Mouse (Mus musculus): ENCODE results near the gene Trabd2b. TPM values are rescaled to one million over a fixed set of nuclear protein-coding genes. Genes with fewer than 3 reads are reported as not detected.

Trabd2b gene
- total and polyA plus RNA-seq, 3 experiments = 0.05 TPM; not detected in 2

GRCm38 (mm10) chr4:114545481-114546200 lies 139.1 kb downstream of the Trabd2b start:
- Histone ChIP-seq H3K36me3 (replicated peaks) (no peaks in the 10 kb centered on the region), H3K9me3 (replicated peaks) (peaks cover 6% of the 10 kb centered on the region), H3K4me1 (ENCODE audit: insufficient read depth, low read depth, low read length) (no peaks in the 10 kb centered on the region), H3K4me3 (ENCODE audit: low read depth, low read length) (no peak overlapping the region), H3K27me3 (ENCODE audit: insufficient read depth, low read length) (no peaks in the 10 kb centered on the region)
- ATAC-seq (ENCODE audit: extremely low read depth, insufficient number of reproducible peaks, low FRiP score, poor library complexity, severe bottlenecking) = no peak
- TF ChIP-seq CTCF (IDR thresholded peaks at IDR 0.05; ENCODE audit: low read depth, low read length) = no peak
- TF ChIP-seq POLR2AphosphoS5 (IDR thresholded peaks at IDR 0.05; ENCODE audit: insufficient replicate concordance, low read depth, low read length) = no peak
- TF ChIP-seq GATA1 (IDR thresholded peaks at IDR 0.05; ENCODE audit: borderline replicate concordance, low read length) = no peak
- TF ChIP-seq TAL1 (conservative IDR thresholded peaks at IDR 0.05; ENCODE audit: low read depth, low read length) = no peak
- no peak for TF ChIP-seq GATA2 (IDR thresholded peaks at IDR 0.05; ENCODE audit: borderline replicate concordance, low read depth, low read length)
- DNase-seq (ENCODE audit: low spot score) = no peak

GRCm38 (mm10) chr4:114547658-114548448 lies 141.3 kb downstream of the Trabd2b start:
- no peak for TF ChIP-seq GATA2 (IDR thresholded peaks at IDR 0.05; ENCODE audit: borderline replicate concordance, low read depth, low read length)
- no peak for TF ChIP-seq POLR2AphosphoS5 (IDR thresholded peaks at IDR 0.05; ENCODE audit: insufficient replicate concordance, low read depth, low read length)
- TF ChIP-seq CTCF (IDR thresholded peaks at IDR 0.05; ENCODE audit: low read depth, low read length) = no peak
- no peak for TF ChIP-seq GATA1 (IDR thresholded peaks at IDR 0.05; ENCODE audit: borderline replicate concordance, low read length)
- no peak for TF ChIP-seq TAL1 (conservative IDR thresholded peaks at IDR 0.05; ENCODE audit: low read depth, low read length)
- Histone ChIP-seq H3K27me3 (ENCODE audit: insufficient read depth, low read length) (no peaks in the 10 kb centered on the region), H3K36me3 (replicated peaks) (no peaks in the 10 kb centered on the region), H3K9me3 (replicated peaks) (peaks cover 6% of the 10 kb centered on the region), H3K4me1 (ENCODE audit: insufficient read depth, low read depth, low read length) (no peaks in the 10 kb centered on the region), H3K4me3 (ENCODE audit: low read depth, low read length) (no peak overlapping the region)
- ATAC-seq (ENCODE audit: extremely low read depth, insufficient number of reproducible peaks, low FRiP score, poor library complexity, severe bottlenecking) (no peak), DNase-seq (ENCODE audit: low spot score) (no peak)

DNA sequence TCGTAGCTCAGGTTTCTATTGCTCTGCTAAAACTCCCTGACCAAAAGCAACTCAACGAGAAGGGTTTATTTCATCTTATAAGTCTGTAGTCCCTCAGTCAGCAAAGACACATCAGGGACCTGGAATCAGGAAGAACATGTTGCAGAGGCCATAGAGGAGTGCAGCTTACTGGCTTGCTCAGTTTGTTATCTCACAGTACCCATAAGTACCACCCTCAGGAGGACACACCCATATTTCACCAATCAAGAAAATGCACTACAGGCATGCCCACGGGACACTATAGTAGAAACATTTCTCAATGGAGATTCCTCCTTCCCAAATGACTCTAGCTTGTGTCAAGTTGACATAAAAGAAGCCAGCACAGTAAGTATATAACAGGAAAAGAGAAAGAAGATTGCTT lies 143.0 kb downstream of the Trabd2b start:
- Histone ChIP-seq H3K4me3 (ENCODE audit: low read depth, low read length) (no peak overlapping the region), H3K4me1 (ENCODE audit: insufficient read depth, low read depth, low read length) (no peaks in the 10 kb centered on the region), H3K36me3 (replicated peaks) (no peaks in the 10 kb centered on the region), H3K27me3 (ENCODE audit: insufficient read depth, low read length) (no peaks in the 10 kb centered on the region), H3K9me3 (replicated peaks) (peaks cover 3% of the 10 kb centered on the region; the same call in 1 of the 2 replicates)
- DNase-seq (ENCODE audit: low spot score) (no peak), ATAC-seq (ENCODE audit: extremely low read depth, insufficient number of reproducible peaks, low FRiP score, poor library complexity, severe bottlenecking) (no peak)
- no peak for TF ChIP-seq POLR2AphosphoS5 (IDR thresholded peaks at IDR 0.05; ENCODE audit: insufficient replicate concordance, low read depth, low read length)

GRCm38 (mm10) chr4:114550471-114551156 lies 144.1 kb downstream of the Trabd2b start:
- Histone ChIP-seq H3K4me1 (ENCODE audit: insufficient read depth, low read depth, low read length) (no peaks in the 10 kb centered on the region), H3K36me3 (replicated peaks) (no peaks in the 10 kb centered on the region), H3K27me3 (ENCODE audit: insufficient read depth, low read length) (no peaks in the 10 kb centered on the region), H3K9me3 (replicated peaks) (peaks cover 4% of the 10 kb centered on the region; the same call in 1 of the 2 replicates), H3K4me3 (ENCODE audit: low read depth, low read length) (no peak overlapping the region)
- DNase-seq (ENCODE audit: low spot score) = no peak
- TF ChIP-seq GATA1 (IDR thresholded peaks at IDR 0.05; ENCODE audit: borderline replicate concordance, low read length) = no peak
- TF ChIP-seq TAL1 (conservative IDR thresholded peaks at IDR 0.05; ENCODE audit: low read depth, low read length) = no peak
- TF ChIP-seq CTCF (IDR thresholded peaks at IDR 0.05; ENCODE audit: low read depth, low read length) = no peak
- no peak for TF ChIP-seq GATA2 (IDR thresholded peaks at IDR 0.05; ENCODE audit: borderline replicate concordance, low read depth, low read length)
- no peak for TF ChIP-seq POLR2AphosphoS5 (IDR thresholded peaks at IDR 0.05; ENCODE audit: insufficient replicate concordance, low read depth, low read length)
- ATAC-seq (ENCODE audit: extremely low read depth, insufficient number of reproducible peaks, low FRiP score, poor library complexity, severe bottlenecking) = no peak

DNA sequence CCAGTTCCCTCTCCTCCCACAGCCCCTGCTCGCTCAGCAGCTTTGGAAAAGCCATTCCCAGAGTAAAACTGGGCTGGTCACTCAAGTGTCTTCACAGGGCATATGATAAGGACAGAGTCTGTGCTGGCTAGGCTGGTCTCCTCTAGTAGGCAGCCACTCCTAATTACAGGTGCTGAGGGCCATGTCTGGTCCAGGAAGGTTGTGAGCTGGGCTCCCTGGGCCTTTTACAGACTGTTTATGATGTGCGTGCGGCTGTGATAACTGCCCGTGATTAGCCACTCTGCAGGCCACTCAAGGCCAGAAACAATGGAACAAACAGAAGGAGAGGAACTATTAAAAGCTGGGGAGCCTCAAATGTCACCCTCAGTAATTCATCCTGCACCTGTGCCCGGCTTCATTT lies 150.4 kb downstream of the Trabd2b start:
- Histone ChIP-seq H3K36me3 (replicated peaks) (no peaks in the 10 kb centered on the region), H3K4me3 (ENCODE audit: low read depth, low read length) (no peak overlapping the region), H3K4me1 (ENCODE audit: insufficient read depth, low read depth, low read length) (no peaks in the 10 kb centered on the region), H3K9me3 (replicated peaks) (peaks cover 19% of the 10 kb centered on the region), H3K27me3 (ENCODE audit: insufficient read depth, low read length) (0 out of 2 replicates have a peak, but pooled peaks cover 3% of the 10 kb centered on the region)
- TF ChIP-seq GATA1 (IDR thresholded peaks at IDR 0.05; ENCODE audit: borderline replicate concordance, low read length) (no peak), TAL1 (conservative IDR thresholded peaks at IDR 0.05; ENCODE audit: low read depth, low read length) (no peak), CTCF (IDR thresholded peaks at IDR 0.05; ENCODE audit: low read depth, low read length) (no peak), POLR2AphosphoS5 (IDR thresholded peaks at IDR 0.05; ENCODE audit: insufficient replicate concordance, low read depth, low read length) (no peak), GATA2 (IDR thresholded peaks at IDR 0.05; ENCODE audit: borderline replicate concordance, low read depth, low read length) (no peak)
- ATAC-seq (ENCODE audit: extremely low read depth, insufficient number of reproducible peaks, low FRiP score, poor library complexity, severe bottlenecking) = no peak
- DNase-seq (ENCODE audit: low spot score) = no peak

- Histone ChIP-seq H3K27me3 (ENCODE audit: insufficient read depth, low read length) (0 out of 2 replicates have a peak, but pooled peaks cover 3% of the 10 kb centered on the region), H3K4me1 (ENCODE audit: insufficient read depth, low read depth, low read length) (no peaks in the 10 kb centered on the region), H3K4me3 (ENCODE audit: low read depth, low read length) (no peak overlapping the region), H3K9me3 (replicated peaks) (peaks cover 19% of the 10 kb centered on the region), H3K36me3 (replicated peaks) (no peaks in the 10 kb centered on the region)
- DNase-seq (ENCODE audit: low spot score) (no peak), ATAC-seq (ENCODE audit: extremely low read depth, insufficient number of reproducible peaks, low FRiP score, poor library complexity, severe bottlenecking) (no peak)
- no peak for TF ChIP-seq GATA2 (IDR thresholded peaks at IDR 0.05; ENCODE audit: borderline replicate concordance, low read depth, low read length)
- no peak for TF ChIP-seq CTCF (IDR thresholded peaks at IDR 0.05; ENCODE audit: low read depth, low read length)
- no peak for TF ChIP-seq POLR2AphosphoS5 (IDR thresholded peaks at IDR 0.05; ENCODE audit: insufficient replicate concordance, low read depth, low read length)
- TF ChIP-seq TAL1 (conservative IDR thresholded peaks at IDR 0.05; ENCODE audit: low read depth, low read length) = no peak
- TF ChIP-seq GATA1 (IDR thresholded peaks at IDR 0.05; ENCODE audit: borderline replicate concordance, low read length) = no peak
Observed at GRCm38 (mm10) chr4:114557731-114558130, 151.2 kb downstream of the Trabd2b start.

All from G1E (cell line).